Mouse (Mus musculus): ENCODE measurements around the gene Pdlim3.
"Not testable (repeated sequence)": the region's sequence is repeated elsewhere in the genome, so short reads cannot be mapped to it uniquely, and the experiment has no call there.

The Pdlim3 gene

GRCm38 (mm10) chr8:45885202-45885685 lies at the start of gene Pdlim3:
Pdlim3 (plus strand) TSS chr8:45885461.
- no peak for DNase-seq (ENCODE audit: low spot score in 2 of 2)

- DNase-seq (ENCODE audit: low spot score in 2 of 2), result no peak
These were observed 42.0 kb upstream of the Pdlim3 start for GRCm38 (mm10) chr8:45843306-45843705.

GRCm38 (mm10) chr8:45844097-45844885 lies 41.0 kb upstream of the Pdlim3 start:
- peak; percentile 44 to 65 for DNase-seq (ENCODE audit: low spot score in 2 of 2)

GRCm38 (mm10) chr8:45844911-45845481 lies 40.3 kb upstream of the Pdlim3 start:
- DNase-seq (ENCODE audit: low spot score in 2 of 2), result peak in 1 of 2 experiments; percentile 39

- no peak for DNase-seq (ENCODE audit: low spot score in 2 of 2)
These were observed 39.4 kb upstream of the Pdlim3 start for GRCm38 (mm10) chr8:45845906-45846305.

- DNase-seq (ENCODE audit: low spot score in 2 of 2), result no peak
These were observed 30.1 kb upstream of the Pdlim3 start for GRCm38 (mm10) chr8:45855118-45855517.

- DNase-seq (ENCODE audit: low spot score in 2 of 2), result no peak
These were observed 27.5 kb upstream of the Pdlim3 start for GRCm38 (mm10) chr8:45857734-45858133.

- no peak for DNase-seq (ENCODE audit: low spot score in 2 of 2)
These were observed 26.9 kb upstream of the Pdlim3 start for GRCm38 (mm10) chr8:45858391-45858790.

- DNase-seq (ENCODE audit: low spot score in 2 of 2), result not testable (repeated sequence)
These were observed 13.7 kb upstream of the Pdlim3 start for GRCm38 (mm10) chr8:45871587-45871986.

- DNase-seq (ENCODE audit: low spot score in 2 of 2), result no peak
These were observed 13.2 kb upstream of the Pdlim3 start for GRCm38 (mm10) chr8:45872077-45872476.

- peak; percentile 24 to 46 for DNase-seq (ENCODE audit: low spot score in 2 of 2)
These were observed 10.2 kb upstream of the Pdlim3 start for GRCm38 (mm10) chr8:45874945-45875626.

GRCm38 (mm10) chr8:45876397-45876796 lies 8.9 kb upstream of the Pdlim3 start:
- DNase-seq (ENCODE audit: low spot score in 2 of 2), result no peak

- DNase-seq (ENCODE audit: low spot score in 2 of 2), result no peak
These were observed 7.6 kb upstream of the Pdlim3 start for GRCm38 (mm10) chr8:45877680-45878079.

- no peak for DNase-seq (ENCODE audit: low spot score in 2 of 2)
These were observed 4.8 kb upstream of the Pdlim3 start for GRCm38 (mm10) chr8:45880457-45880856.

GRCm38 (mm10) chr8:45881726-45882125 lies 3.5 kb upstream of the Pdlim3 start:
- DNase-seq (ENCODE audit: low spot score in 2 of 2), result no peak

GRCm38 (mm10) chr8:45883793-45884192 lies 1.5 kb upstream of the Pdlim3 start:
- no peak for DNase-seq (ENCODE audit: low spot score in 2 of 2)

- DNase-seq (ENCODE audit: low spot score in 2 of 2), result peak; percentile 17 to 24
These were observed 709 bp upstream of the Pdlim3 start for GRCm38 (mm10) chr8:45884552-45884951.

GRCm38 (mm10) chr8:45885775-45886174 lies 514 bp downstream of the Pdlim3 start:
- DNase-seq (ENCODE audit: low spot score in 2 of 2), result no peak

GRCm38 (mm10) chr8:45889737-45890136 lies 4.5 kb downstream of the Pdlim3 start:
- DNase-seq (ENCODE audit: low spot score in 2 of 2), result no peak

GRCm38 (mm10) chr8:45896590-45896989 lies 11.3 kb downstream of the Pdlim3 start:
- no peak for DNase-seq (ENCODE audit: low spot score in 2 of 2)

GRCm38 (mm10) chr8:45899783-45900182 lies 14.5 kb downstream of the Pdlim3 start:
- DNase-seq (ENCODE audit: low spot score in 2 of 2), result no peak

GRCm38 (mm10) chr8:45901626-45902025 lies 16.4 kb downstream of the Pdlim3 start:
- no peak for DNase-seq (ENCODE audit: low spot score in 2 of 2)

GRCm38 (mm10) chr8:45903659-45904058 lies 18.4 kb downstream of the Pdlim3 start:
- no peak for DNase-seq (ENCODE audit: low spot score in 2 of 2)

Data from right cerebral cortex, adult 2 months (tissue).